Mouse (Mus musculus): ENCODE measurements at regions not wholly inside any gene's neighbourhood (a gene's known extent, or its start where the extent isn't known, plus 50 kb on each side); places are given as distances from the start of the nearest gene placed in this dataset.

DNA sequence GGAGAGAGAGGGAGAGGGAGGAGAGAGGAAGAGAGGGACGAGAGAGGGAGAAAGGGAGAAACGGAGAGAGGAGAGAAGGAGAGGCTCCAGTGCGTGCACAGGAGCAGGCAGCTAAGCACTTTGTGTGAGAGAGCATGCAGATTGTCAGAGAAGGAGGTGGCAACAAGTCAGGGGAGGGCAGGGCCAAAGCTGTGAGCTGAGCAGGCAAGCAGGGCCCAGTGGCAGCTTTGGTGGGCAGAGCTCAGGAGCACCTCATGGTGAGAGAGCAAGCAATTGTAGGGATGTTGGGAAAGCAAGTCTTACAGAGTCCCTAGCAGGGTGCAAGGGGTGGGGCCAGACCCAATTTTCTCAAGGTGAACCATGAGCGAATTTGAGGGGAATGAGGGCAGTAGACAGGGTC lies 234.3 kb upstream of the Hey2 start:
- no peak overlapping the region for H3K9ac ChIP-seq (ENCODE audit: low read length)
- H3K4me3 ChIP-seq (ENCODE audit: low read depth, low read length), result no peak overlapping the region
- H3K9me3 ChIP-seq (replicated peaks; ENCODE audit: control insufficient read depth, low read length), result no peaks in the 10 kb centered on the region
- no peaks in the 10 kb centered on the region for H3K36me3 ChIP-seq (ENCODE audit: control insufficient read depth, insufficient read depth, low read length)
- 33% methylated on average over 4 of the region's 4 CpGs for WGBS
- ATAC-seq (0 out of 2 replicates have a peak, but pooled peaks have one; percentile 32), DNase-seq (ENCODE audit: low spot score) (no peak)
- H3K4me2 ChIP-seq (ENCODE audit: low read length), result no peak overlapping the region
- H3K27ac ChIP-seq (ENCODE audit: low read depth, low read length), result no peak overlapping the region
- H3K4me1 ChIP-seq (ENCODE audit: control insufficient read depth, insufficient read depth, low read length), result no peaks in the 10 kb centered on the region
- H3K27me3 ChIP-seq (replicated peaks; ENCODE audit: control insufficient read depth, insufficient read depth, low read length), result no peaks in the 10 kb centered on the region

DNA sequence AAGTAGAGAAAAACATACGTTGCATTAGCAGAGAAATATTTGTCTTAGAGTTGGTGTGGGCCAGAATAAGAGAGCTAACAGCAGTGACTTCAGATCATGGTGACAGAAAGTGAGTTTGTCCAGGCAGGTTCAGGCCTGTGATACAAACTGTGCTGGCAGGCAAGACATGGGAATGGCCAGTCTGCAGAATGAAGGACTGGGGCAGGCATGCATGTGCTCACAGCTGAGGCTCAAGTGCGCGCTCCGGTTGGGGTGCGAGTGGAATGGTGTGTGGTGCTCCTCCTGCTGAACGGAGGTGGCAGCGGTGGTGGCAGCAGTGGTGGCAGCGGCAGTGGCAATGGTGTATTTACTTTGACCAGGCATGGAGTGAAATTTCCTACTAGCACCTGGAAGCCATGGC lies 233.8 kb upstream of the Hey2 start:
- Histone ChIP-seq H3K9ac (ENCODE audit: low read length) (no peak overlapping the region), H3K4me3 (ENCODE audit: low read depth, low read length) (no peak overlapping the region), H3K4me2 (ENCODE audit: low read length) (no peak overlapping the region), H3K9me3 (replicated peaks; ENCODE audit: control insufficient read depth, low read length) (no peaks in the 10 kb centered on the region), H3K4me1 (ENCODE audit: control insufficient read depth, insufficient read depth, low read length) (no peaks in the 10 kb centered on the region), H3K27me3 (replicated peaks; ENCODE audit: control insufficient read depth, insufficient read depth, low read length) (no peaks in the 10 kb centered on the region), H3K27ac (ENCODE audit: low read depth, low read length) (no peak overlapping the region), H3K36me3 (ENCODE audit: control insufficient read depth, insufficient read depth, low read length) (no peaks in the 10 kb centered on the region)
- no peak for DNase-seq (ENCODE audit: low spot score)
- ATAC-seq, result no peak
- 62% methylated on average over 8 of the region's 8 CpGs for WGBS

DNA sequence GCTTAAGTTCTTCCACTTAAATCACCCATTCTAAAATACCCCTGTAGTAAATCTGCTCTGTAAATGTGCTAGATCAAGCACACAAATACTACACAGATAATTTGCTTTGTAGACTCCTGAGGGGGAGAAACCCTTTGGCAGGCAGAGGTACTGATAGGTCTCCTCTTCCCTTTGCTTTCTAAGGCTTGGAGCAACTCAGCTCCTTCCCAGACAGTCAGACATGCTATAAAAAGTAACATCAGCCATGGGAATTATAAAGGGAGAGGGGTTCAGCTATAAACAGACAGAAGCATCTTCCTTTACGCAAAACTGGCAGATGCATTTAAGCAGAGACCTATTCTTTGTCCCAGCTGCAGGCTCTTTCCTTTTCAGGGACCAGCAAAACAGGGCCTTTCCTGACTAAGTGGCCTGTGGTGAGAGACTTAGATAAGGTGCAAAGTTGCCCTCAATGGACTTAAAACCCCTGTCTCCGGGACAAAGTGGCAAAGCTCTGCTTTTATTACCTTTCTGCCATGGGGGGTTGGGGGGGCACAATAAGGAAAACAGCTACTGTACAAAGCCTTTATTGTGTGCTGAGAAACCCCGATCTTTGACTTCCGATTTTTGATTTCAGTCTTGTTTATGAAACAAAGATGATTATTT lies 231.5 kb upstream of the Hey2 start:
- ATAC-seq (no peak), DNase-seq (ENCODE audit: low spot score) (no peak)
- WGBS, result 59% methylated on average over 4 of the region's 4 CpGs

DNA sequence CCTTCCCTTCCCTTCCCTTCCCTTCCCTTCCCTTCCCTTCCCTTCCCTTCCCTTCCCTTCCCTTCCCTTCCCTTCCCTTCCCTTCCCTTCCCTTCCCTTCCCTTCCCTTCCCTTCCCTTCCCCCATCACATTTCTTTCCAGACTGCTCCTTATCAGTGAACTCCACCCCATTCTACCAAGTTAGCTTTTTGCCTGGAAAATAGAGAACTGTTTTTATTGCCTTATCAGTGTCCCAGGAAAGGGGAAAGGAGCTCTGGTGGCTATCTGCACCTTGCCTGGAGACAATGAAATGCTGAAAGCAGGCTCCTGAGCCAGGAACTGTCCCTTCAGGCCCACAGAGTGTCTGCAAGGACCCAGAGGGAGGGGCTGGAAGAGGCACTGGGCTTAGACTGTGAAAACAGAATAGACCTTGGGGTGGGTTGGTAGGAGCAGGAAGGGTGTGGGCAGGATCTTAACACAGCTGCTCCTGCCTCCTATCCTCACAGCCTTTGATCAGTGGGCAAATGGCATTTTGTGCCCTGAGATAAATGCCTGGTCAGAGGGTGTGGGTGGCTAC lies 226.1 kb upstream of the Hey2 start:
- ATAC-seq, result no peak
- H3K36me3 ChIP-seq (ENCODE audit: control insufficient read depth, insufficient read depth, low read length), result no peaks in the 10 kb centered on the region

More for the DNA sequence above, 231.5 kb upstream of the Hey2 start:
- Histone ChIP-seq H3K4me3 (ENCODE audit: low read depth, low read length) (no peak overlapping the region), H3K27ac (ENCODE audit: low read depth, low read length) (no peak overlapping the region), H3K27me3 (replicated peaks; ENCODE audit: control insufficient read depth, insufficient read depth, low read length) (no peaks in the 10 kb centered on the region), H3K9me3 (replicated peaks; ENCODE audit: control insufficient read depth, low read length) (no peaks in the 10 kb centered on the region), H3K36me3 (ENCODE audit: control insufficient read depth, insufficient read depth, low read length) (no peaks in the 10 kb centered on the region), H3K9ac (ENCODE audit: low read length) (no peak overlapping the region), H3K4me2 (ENCODE audit: low read length) (no peak overlapping the region), H3K4me1 (ENCODE audit: control insufficient read depth, insufficient read depth, low read length) (no peaks in the 10 kb centered on the region)

GRCm38 (mm10) chr10:31062732-31063131 lies 220.1 kb upstream of the Hey2 start:
- H3K27me3 ChIP-seq (replicated peaks; ENCODE audit: control insufficient read depth, insufficient read depth, low read length), result no peaks in the 10 kb centered on the region
- H3K4me1 ChIP-seq (ENCODE audit: control insufficient read depth, insufficient read depth, low read length), result no peaks in the 10 kb centered on the region
- H3K4me2 ChIP-seq (ENCODE audit: low read length), result no peak overlapping the region
- no peak overlapping the region for H3K27ac ChIP-seq (ENCODE audit: low read depth, low read length)
- H3K9ac ChIP-seq (ENCODE audit: low read length), result no peak overlapping the region
- DNase-seq (ENCODE audit: low spot score) (peak; percentile 20), ATAC-seq (no peak)
- H3K4me3 ChIP-seq (ENCODE audit: low read depth, low read length), result no peak overlapping the region
- WGBS, result 36% methylated on average over 2 of the region's 2 CpGs
- no peaks in the 10 kb centered on the region for H3K36me3 ChIP-seq (ENCODE audit: control insufficient read depth, insufficient read depth, low read length)
- H3K9me3 ChIP-seq (replicated peaks; ENCODE audit: control insufficient read depth, low read length), result no peaks in the 10 kb centered on the region

More for the DNA sequence above, 226.1 kb upstream of the Hey2 start:
- H3K27ac ChIP-seq (ENCODE audit: low read depth, low read length), result no peak overlapping the region
- no peaks in the 10 kb centered on the region for H3K4me1 ChIP-seq (ENCODE audit: control insufficient read depth, insufficient read depth, low read length)
- no peak for DNase-seq (ENCODE audit: low spot score)
- no peak overlapping the region for H3K4me2 ChIP-seq (ENCODE audit: low read length)
- H3K9ac ChIP-seq (ENCODE audit: low read length), result no peak overlapping the region
- H3K27me3 ChIP-seq (replicated peaks; ENCODE audit: control insufficient read depth, insufficient read depth, low read length), result no peaks in the 10 kb centered on the region
- H3K4me3 ChIP-seq (ENCODE audit: low read depth, low read length), result no peak overlapping the region
- no peaks in the 10 kb centered on the region for H3K9me3 ChIP-seq (replicated peaks; ENCODE audit: control insufficient read depth, low read length)

DNA sequence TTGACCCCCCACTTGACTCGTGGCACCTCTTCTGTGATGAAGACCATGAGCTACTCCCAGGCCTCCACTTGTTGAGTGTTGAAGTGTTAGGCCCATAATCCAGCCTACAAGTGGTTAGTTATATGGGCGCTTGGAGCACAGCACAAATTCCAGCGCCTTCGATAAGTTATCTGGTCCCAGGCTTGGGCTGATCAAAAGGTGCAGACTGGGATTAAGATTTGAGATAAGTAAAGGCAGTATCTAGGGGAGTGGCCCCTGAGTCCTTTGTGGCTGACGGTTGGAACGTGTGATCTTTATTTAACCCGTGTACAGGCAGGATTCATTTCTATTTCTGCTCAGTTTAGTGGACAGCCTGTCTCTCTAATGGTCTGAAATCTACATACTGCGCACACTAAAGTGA lies 210.7 kb upstream of the Hey2 start:
- Histone ChIP-seq H3K4me3 (ENCODE audit: low read depth, low read length) (no peak overlapping the region), H3K27me3 (replicated peaks; ENCODE audit: control insufficient read depth, insufficient read depth, low read length) (no peaks in the 10 kb centered on the region), H3K36me3 (ENCODE audit: control insufficient read depth, insufficient read depth, low read length) (no peaks in the 10 kb centered on the region), H3K4me2 (ENCODE audit: low read length) (no peak overlapping the region), H3K9me3 (replicated peaks; ENCODE audit: control insufficient read depth, low read length) (no peaks in the 10 kb centered on the region), H3K4me1 (ENCODE audit: control insufficient read depth, insufficient read depth, low read length) (no peaks in the 10 kb centered on the region), H3K27ac (ENCODE audit: low read depth, low read length) (no peak overlapping the region), H3K9ac (ENCODE audit: low read length) (no peak overlapping the region)
- ATAC-seq (no peak), DNase-seq (ENCODE audit: low spot score) (no peak)
- WGBS, result 90% methylated on average over 8 of the region's 8 CpGs

- no peak for DNase-seq (ENCODE audit: low spot score)
Observed at GRCm38 (mm10) chr10:31051222-31051621, 208.6 kb upstream of the Hey2 start.

GRCm38 (mm10) chr10:31049352-31049751 lies 206.8 kb upstream of the Hey2 start:
- 84% methylated on average over 2 of the region's 2 CpGs for WGBS
- H3K9me3 ChIP-seq (replicated peaks; ENCODE audit: control insufficient read depth, low read length), result no peaks in the 10 kb centered on the region
- no peaks in the 10 kb centered on the region for H3K36me3 ChIP-seq (ENCODE audit: control insufficient read depth, insufficient read depth, low read length)
- no peaks in the 10 kb centered on the region for H3K4me1 ChIP-seq (ENCODE audit: control insufficient read depth, insufficient read depth, low read length)
- H3K4me2 ChIP-seq (ENCODE audit: low read length), result no peak overlapping the region
- H3K27ac ChIP-seq (ENCODE audit: low read depth, low read length), result no peak overlapping the region
- no peak overlapping the region for H3K9ac ChIP-seq (ENCODE audit: low read length)
- ATAC-seq (no peak), DNase-seq (ENCODE audit: low spot score) (no peak)
- H3K4me3 ChIP-seq (ENCODE audit: low read depth, low read length), result no peak overlapping the region
- no peaks in the 10 kb centered on the region for H3K27me3 ChIP-seq (replicated peaks; ENCODE audit: control insufficient read depth, insufficient read depth, low read length)

More at GRCm38 (mm10) chr10:31051222-31051621, 208.6 kb upstream of the Hey2 start:
- Histone ChIP-seq H3K4me2 (ENCODE audit: low read length) (no peak overlapping the region), H3K27ac (ENCODE audit: low read depth, low read length) (no peak overlapping the region), H3K9ac (ENCODE audit: low read length) (no peak overlapping the region), H3K4me1 (ENCODE audit: control insufficient read depth, insufficient read depth, low read length) (no peaks in the 10 kb centered on the region), H3K4me3 (ENCODE audit: low read depth, low read length) (no peak overlapping the region), H3K27me3 (replicated peaks; ENCODE audit: control insufficient read depth, insufficient read depth, low read length) (no peaks in the 10 kb centered on the region), H3K9me3 (replicated peaks; ENCODE audit: control insufficient read depth, low read length) (no peaks in the 10 kb centered on the region), H3K36me3 (ENCODE audit: control insufficient read depth, insufficient read depth, low read length) (no peaks in the 10 kb centered on the region)
- WGBS, result 78% methylated on average over 1 of the region's 1 CpGs
- no peak for ATAC-seq

DNA sequence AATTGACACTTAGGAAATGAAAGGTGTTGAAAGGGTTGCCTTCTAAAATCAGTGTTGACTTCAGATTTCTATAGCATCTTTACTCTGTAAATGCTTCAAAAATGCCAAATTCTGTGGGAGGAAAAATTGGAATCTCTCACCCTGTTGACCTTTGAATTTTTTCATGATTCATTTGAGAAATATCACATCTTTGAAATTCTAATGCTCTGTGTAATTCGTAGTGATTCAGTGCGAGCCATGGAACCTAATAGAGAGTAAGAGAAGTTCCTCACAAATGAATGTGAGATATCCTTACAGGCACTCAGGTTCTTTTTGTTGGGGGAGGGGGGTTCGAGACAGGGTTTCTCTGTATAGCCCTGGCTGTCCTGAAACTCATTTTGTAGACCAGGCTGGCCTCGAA lies 193.0 kb upstream of the Hey2 start:
- WGBS, result 86% methylated on average over 4 of the region's 4 CpGs
- Histone ChIP-seq H3K9me3 (replicated peaks; ENCODE audit: control insufficient read depth, low read length) (no peaks in the 10 kb centered on the region), H3K4me3 (ENCODE audit: low read depth, low read length) (no peak overlapping the region), H3K4me2 (ENCODE audit: low read length) (no peak overlapping the region), H3K9ac (ENCODE audit: low read length) (no peak overlapping the region), H3K27ac (ENCODE audit: low read depth, low read length) (no peak overlapping the region), H3K4me1 (ENCODE audit: control insufficient read depth, insufficient read depth, low read length) (no peaks in the 10 kb centered on the region), H3K27me3 (replicated peaks; ENCODE audit: control insufficient read depth, insufficient read depth, low read length) (no peaks in the 10 kb centered on the region), H3K36me3 (ENCODE audit: control insufficient read depth, insufficient read depth, low read length) (no peaks in the 10 kb centered on the region)
- DNase-seq (ENCODE audit: low spot score), result no peak
- no peak for ATAC-seq
